Mouse (Mus musculus): ENCODE results near the gene Ylpm1. TPM values are rescaled to one million over a fixed set of nuclear protein-coding genes. Genes with fewer than 3 reads are reported as not detected.

The Ylpm1 gene
- polyA plus RNA-seq, 1 experiment from 2014 or later, result 22.1 TPM

- H3K9ac ChIP-seq, result no peak overlapping the region
- H3K36me3 ChIP-seq, result no peaks in the 10 kb centered on the region
- no peak overlapping the region for H3K4me3 ChIP-seq (replicated peaks)
- ATAC-seq, result no peak
- H3K27me3 ChIP-seq (replicated peaks), result no peaks in the 10 kb centered on the region
- WGBS, result 57% methylated on average over 14 of the region's 14 CpGs
- no peak overlapping the region for H3K4me2 ChIP-seq (replicated peaks)
- 0 out of 2 replicates have a peak overlapping the region, but pooled peaks have one; percentile 13 for H3K27ac ChIP-seq
- no peaks in the 10 kb centered on the region for H3K4me1 ChIP-seq (replicated peaks)
- no peaks in the 10 kb centered on the region for H3K9me3 ChIP-seq
Measured at GRCm38 (mm10) chr12:85101001-85101400, 104.9 kb downstream of the Ylpm1 start.

- H3K36me3 ChIP-seq, result no peaks in the 10 kb centered on the region
- 85% methylated on average over 5 of the region's 5 CpGs for WGBS
- no peak overlapping the region for H3K9ac ChIP-seq
- 0 out of 2 replicates have a peak, but pooled peaks cover 2% of the 10 kb centered on the region for H3K4me1 ChIP-seq (replicated peaks)
- H3K27ac ChIP-seq, result no peak overlapping the region
- ATAC-seq, result no peak
- no peak overlapping the region for H3K4me2 ChIP-seq (replicated peaks)
- no peaks in the 10 kb centered on the region for H3K27me3 ChIP-seq (replicated peaks)
- no peaks in the 10 kb centered on the region for H3K9me3 ChIP-seq
- H3K4me3 ChIP-seq (replicated peaks), result no peak overlapping the region
Measured at GRCm38 (mm10) chr12:85101521-85102106, 105.5 kb downstream of the Ylpm1 start.

- H3K9ac ChIP-seq, result no peak overlapping the region
- 0 out of 2 replicates have a peak, but pooled peaks cover 2% of the 10 kb centered on the region for H3K4me1 ChIP-seq (replicated peaks)
- peak; percentile 47 for ATAC-seq
- no peak overlapping the region for H3K27ac ChIP-seq
- no peaks in the 10 kb centered on the region for H3K27me3 ChIP-seq (replicated peaks)
- 56% methylated on average over 8 of the region's 8 CpGs for WGBS
- H3K9me3 ChIP-seq, result no peaks in the 10 kb centered on the region
- H3K4me3 ChIP-seq (replicated peaks), result no peak overlapping the region
- H3K4me2 ChIP-seq (replicated peaks), result no peak overlapping the region
- no peaks in the 10 kb centered on the region for H3K36me3 ChIP-seq
Measured at GRCm38 (mm10) chr12:85103096-85103495, 107.0 kb downstream of the Ylpm1 start.

GRCm38 (mm10) chr12:85104789-85105188, 108.7 kb downstream of the Ylpm1 start:
- 85% methylated on average over 8 of the region's 8 CpGs for WGBS
- Histone ChIP-seq H3K4me1 (replicated peaks) (peaks cover 3% of the 10 kb centered on the region), H3K27ac (no peak overlapping the region), H3K9me3 (no peaks in the 10 kb centered on the region), H3K4me2 (replicated peaks) (no peak overlapping the region), H3K36me3 (no peaks in the 10 kb centered on the region), H3K27me3 (replicated peaks) (no peaks in the 10 kb centered on the region), H3K9ac (no peak overlapping the region), H3K4me3 (replicated peaks) (no peak overlapping the region)
- ATAC-seq, result no peak

- H3K36me3 ChIP-seq, result no peaks in the 10 kb centered on the region
- no peak overlapping the region for H3K27ac ChIP-seq
- 11% methylated on average over 8 of the region's 8 CpGs for WGBS
- H3K9me3 ChIP-seq, result no peaks in the 10 kb centered on the region
- no peak overlapping the region for H3K4me3 ChIP-seq (replicated peaks)
- H3K27me3 ChIP-seq (replicated peaks), result no peaks in the 10 kb centered on the region
- H3K4me2 ChIP-seq (replicated peaks), result peak overlapping the region; percentile 30; the same call in 1 of the 2 replicates
- no peak for ATAC-seq
- H3K9ac ChIP-seq, result peak overlapping the region; percentile 32
- peaks cover 6% of the 10 kb centered on the region for H3K4me1 ChIP-seq (replicated peaks)
Measured at GRCm38 (mm10) chr12:85106292-85106691, 110.2 kb downstream of the Ylpm1 start.

- Histone ChIP-seq H3K27ac (no peak overlapping the region), H3K4me1 (replicated peaks) (peaks cover 13% of the 10 kb centered on the region), H3K4me2 (replicated peaks) (no peak overlapping the region), H3K4me3 (replicated peaks) (no peak overlapping the region), H3K9me3 (no peaks in the 10 kb centered on the region), H3K9ac (no peak overlapping the region), H3K36me3 (no peaks in the 10 kb centered on the region), H3K27me3 (replicated peaks) (no peaks in the 10 kb centered on the region)
- 75% methylated on average over 3 of the region's 3 CpGs for WGBS
- no peak for ATAC-seq
Measured at GRCm38 (mm10) chr12:85108643-85109042, 112.5 kb downstream of the Ylpm1 start.

- Histone ChIP-seq H3K9ac (no peak overlapping the region), H3K4me2 (replicated peaks) (peak overlapping the region; percentile 57; the same call in 1 of the 2 replicates), H3K4me3 (replicated peaks) (no peak overlapping the region), H3K36me3 (no peaks in the 10 kb centered on the region), H3K27ac (no peak overlapping the region), H3K9me3 (no peaks in the 10 kb centered on the region), H3K4me1 (replicated peaks) (peaks cover 13% of the 10 kb centered on the region), H3K27me3 (replicated peaks) (no peaks in the 10 kb centered on the region)
- ATAC-seq, result no peak
- WGBS, result 55% methylated on average over 4 of the region's 4 CpGs
Measured at GRCm38 (mm10) chr12:85109426-85109825, 113.3 kb downstream of the Ylpm1 start.

GRCm38 (mm10) chr12:85110011-85110697, 114.0 kb downstream of the Ylpm1 start:
- Histone ChIP-seq H3K4me2 (replicated peaks) (peak overlapping the region; percentile 57), H3K9ac (peak overlapping the region; percentile 93), H3K4me1 (replicated peaks) (peaks cover 13% of the 10 kb centered on the region), H3K4me3 (replicated peaks) (peak overlapping the region; percentile 98), H3K27ac (peak overlapping the region; percentile 74), H3K36me3 (no peaks in the 10 kb centered on the region), H3K27me3 (replicated peaks) (no peaks in the 10 kb centered on the region), H3K9me3 (no peaks in the 10 kb centered on the region)
- ATAC-seq, result peak; percentile 50
- 13% methylated on average over 18 of the region's 18 CpGs for WGBS

- peak; percentile 96 for ATAC-seq
- peak within 1 kb of the TSS; percentile 93 for H3K9ac ChIP-seq
- WGBS, result under 1% methylated on average over 83 of the region's 83 CpGs
Measured at GRCm38 (mm10) chr12:85110698-85111592, 114.8 kb downstream of the Ylpm1 start, which contains the start of the genes Prox2 and Dlst. TSS of gene Prox2 (minus strand) at chr12:85110759. TSS of gene Dlst (plus strand) at chr12:85110833.

GRCm38 (mm10) chr12:85112550-85113251, 116.6 kb downstream of the Ylpm1 start:
- H3K27ac ChIP-seq, result peak overlapping the region; percentile 34; the same call in 1 of the 2 replicates
- peak overlapping the region; percentile 57 for H3K4me2 ChIP-seq (replicated peaks)
- H3K4me3 ChIP-seq (replicated peaks), result no peak overlapping the region
- no peak for ATAC-seq
- H3K27me3 ChIP-seq (replicated peaks), result no peaks in the 10 kb centered on the region
- 80% methylated on average over 7 of the region's 7 CpGs for WGBS
- H3K9me3 ChIP-seq, result no peaks in the 10 kb centered on the region
- H3K9ac ChIP-seq, result no peak overlapping the region
- peaks cover 11% of the 10 kb centered on the region for H3K4me1 ChIP-seq (replicated peaks)
- no peaks in the 10 kb centered on the region for H3K36me3 ChIP-seq

More at GRCm38 (mm10) chr12:85110698-85111592, 114.8 kb downstream of the Ylpm1 start, which contains the start of the genes Prox2 and Dlst:
- no peaks in the 10 kb centered on the region for H3K27me3 ChIP-seq (replicated peaks)
- no peaks in the 10 kb centered on the region for H3K9me3 ChIP-seq
- H3K4me3 ChIP-seq (replicated peaks), result peak within 1 kb of the TSS; percentile 98
- H3K4me2 ChIP-seq (replicated peaks), result peak within 1 kb of the TSS; percentile 57
- H3K4me1 ChIP-seq (replicated peaks), result peaks cover 13% of the 10 kb centered on the region
- H3K27ac ChIP-seq, result peak within 1 kb of the TSS; percentile 74
- H3K36me3 ChIP-seq, result no peaks in the 10 kb centered on the region

- Histone ChIP-seq H3K27me3 (replicated peaks) (no peaks in the 10 kb centered on the region), H3K36me3 (no peaks in the 10 kb centered on the region), H3K4me3 (replicated peaks) (no peak overlapping the region), H3K27ac (0 out of 2 replicates have a peak overlapping the region, but pooled peaks have one; percentile 34), H3K4me2 (replicated peaks) (0 out of 2 replicates have a peak overlapping the region, but pooled peaks have one; percentile 57), H3K4me1 (replicated peaks) (peaks cover 11% of the 10 kb centered on the region), H3K9me3 (no peaks in the 10 kb centered on the region), H3K9ac (no peak overlapping the region)
- no peak for ATAC-seq
- WGBS, result 79% methylated on average over 3 of the region's 3 CpGs
Measured at GRCm38 (mm10) chr12:85113337-85113736, 117.2 kb downstream of the Ylpm1 start.

Measured in intestine, embryonic 15.5 days (tissue).